Mouse (Mus musculus) cerebellum, adult 2 months (tissue): ENCODE results near the gene Slc24a2.

Experiments used
- CTCF ChIP-seq: fragments of 200-500 bp; IDR thresholded peaks from 2 replicates; pipeline ENCODE4 v1.5.1; 2011; ENCODE audit warnings: low read depth, mild to moderate bottlenecking, control low read depth, low read length, moderate library complexity, borderline replicate concordance; ENCODE audit not compliant: insufficient read depth
- POLR2A ChIP-seq: fragments of 200-500 bp; IDR thresholded peaks from 2 replicates; pipeline ENCODE4 v1.6.1; 2011; ENCODE audit warnings: low read length, control low read depth, borderline replicate concordance; ENCODE audit not compliant: insufficient read depth

- TF ChIP-seq CTCF = no peak
- TF ChIP-seq POLR2A = no peak
Observed at GRCm38 (mm10) chr4:87093612-87094011, 136.7 kb downstream of the Slc24a2 start.
